Mouse (Mus musculus): ENCODE measurements around the gene Tcp11l2.

Gene Tcp11l2

DNA sequence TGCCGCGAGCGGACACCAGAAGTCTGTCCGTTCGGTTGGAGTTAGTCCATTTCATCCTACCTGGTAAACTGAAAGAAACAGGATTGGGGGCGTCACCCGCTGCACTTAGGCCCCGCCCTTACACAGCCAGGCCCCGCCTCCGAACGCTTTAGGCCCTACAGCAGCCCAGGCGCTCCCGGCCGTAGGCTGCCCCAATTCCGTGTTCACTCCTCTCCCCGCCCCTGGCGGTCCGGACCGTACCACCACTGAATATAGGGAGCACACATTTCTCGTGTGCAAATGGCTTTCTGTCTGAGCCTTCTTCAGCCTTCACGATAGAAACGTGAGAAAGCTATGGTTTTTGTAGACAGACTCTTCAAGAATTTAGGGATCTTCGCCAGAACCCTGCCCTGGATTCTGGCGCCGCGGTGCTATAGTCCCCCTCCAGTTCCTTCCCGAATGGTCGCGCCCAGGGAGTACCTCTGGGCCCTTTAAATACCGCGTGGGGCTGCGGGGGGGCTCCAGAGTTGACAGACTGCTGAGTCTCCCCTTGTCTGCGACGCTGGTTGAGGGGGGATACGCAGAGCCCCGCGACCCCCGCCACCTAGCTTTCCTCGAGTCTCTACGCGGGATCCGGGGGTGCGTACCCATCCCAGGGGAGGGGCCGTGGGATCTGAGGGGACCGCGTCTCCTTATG is at the start of gene Tcp11l2:
Gene Tcp11l2 (plus strand): TSS at position 232 of the 676 bp plus-strand sequence.
- peak; percentile 92 to 95 for DNase-seq (ENCODE audit: low spot score in 2 of 2)

DNA sequence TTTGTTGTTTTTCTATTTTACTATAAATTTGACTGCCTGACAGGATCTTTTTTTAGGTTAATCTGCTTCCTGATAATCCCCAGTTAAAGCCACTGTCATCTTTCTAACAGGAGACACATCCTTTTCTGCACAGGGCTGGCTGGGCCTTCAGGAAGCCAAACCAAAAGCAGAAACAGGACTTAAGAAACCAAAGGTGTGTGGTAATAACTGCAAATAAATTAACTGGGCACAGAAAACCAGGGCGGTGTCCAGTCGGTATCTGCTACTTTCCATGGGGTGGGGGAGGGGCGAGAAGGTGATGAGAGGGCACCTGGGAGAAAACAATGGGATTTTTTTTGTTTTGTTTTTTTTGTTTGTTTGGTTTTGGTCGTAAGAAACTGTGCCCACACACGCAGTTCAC is 49.4 kb upstream of the Tcp11l2 start:
- no peak for DNase-seq (ENCODE audit: low spot score in 2 of 2)

DNA sequence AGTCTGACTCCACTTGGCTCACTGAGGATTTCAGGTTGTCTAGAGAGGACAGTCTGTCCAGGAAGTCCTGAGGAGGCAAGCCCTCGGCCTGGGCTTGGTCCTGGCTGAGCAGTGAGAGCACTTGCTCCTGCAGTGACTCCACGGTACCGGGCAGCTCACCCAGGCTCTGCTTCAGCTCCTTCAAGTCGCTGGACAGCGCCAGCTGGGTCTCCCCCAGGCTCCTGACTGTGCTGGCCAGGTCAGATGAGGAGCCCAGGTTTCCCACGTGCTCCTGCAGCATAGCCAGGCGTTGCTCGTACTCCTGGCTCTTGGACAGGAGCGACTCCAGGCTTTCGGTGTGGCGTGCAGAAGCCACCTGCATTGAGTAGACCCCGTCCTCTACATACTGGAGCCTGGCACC is 48.8 kb upstream of the Tcp11l2 start:
- no peak for DNase-seq (ENCODE audit: low spot score in 2 of 2)

DNA sequence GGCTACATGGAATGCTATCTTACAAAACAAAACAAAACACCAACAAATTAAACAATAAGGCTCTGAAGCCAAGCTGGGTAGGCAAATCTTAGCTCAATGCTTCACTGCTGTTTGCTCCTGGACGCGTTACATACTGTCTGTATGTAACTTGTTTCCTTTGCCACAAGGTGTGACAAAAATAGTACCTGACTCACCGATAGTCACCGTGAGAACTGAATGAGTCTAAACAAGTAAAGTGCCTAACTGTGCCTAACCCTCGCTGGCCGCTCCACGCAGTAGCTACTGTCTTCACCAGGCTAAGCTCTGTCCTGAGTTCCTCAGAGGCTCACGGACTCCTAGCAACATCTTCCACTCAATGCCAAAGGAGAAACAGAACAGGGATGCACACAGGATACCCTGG is 46.0 kb upstream of the Tcp11l2 start:
- no peak for DNase-seq (ENCODE audit: low spot score in 2 of 2)

DNA sequence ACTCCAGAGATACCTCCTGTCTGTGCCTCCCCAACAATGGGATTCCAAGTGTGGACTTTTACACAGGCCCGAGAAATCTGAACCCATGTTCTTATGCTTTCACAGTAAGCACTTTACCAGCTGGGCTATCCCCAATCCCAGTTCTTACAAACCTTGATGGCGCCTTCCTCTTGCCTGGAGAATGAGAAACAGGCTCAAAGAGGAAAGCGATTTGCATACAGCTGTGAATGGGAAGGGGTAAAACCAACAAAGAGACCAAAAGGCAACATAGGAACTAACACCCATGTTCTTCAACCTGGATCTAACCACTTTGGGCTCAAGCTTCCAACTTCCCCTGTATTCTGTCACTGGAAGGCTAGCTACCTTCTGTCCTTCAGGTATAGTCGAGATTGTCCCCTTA is 44.9 kb upstream of the Tcp11l2 start:
- DNase-seq (ENCODE audit: low spot score in 2 of 2), result no peak

DNA sequence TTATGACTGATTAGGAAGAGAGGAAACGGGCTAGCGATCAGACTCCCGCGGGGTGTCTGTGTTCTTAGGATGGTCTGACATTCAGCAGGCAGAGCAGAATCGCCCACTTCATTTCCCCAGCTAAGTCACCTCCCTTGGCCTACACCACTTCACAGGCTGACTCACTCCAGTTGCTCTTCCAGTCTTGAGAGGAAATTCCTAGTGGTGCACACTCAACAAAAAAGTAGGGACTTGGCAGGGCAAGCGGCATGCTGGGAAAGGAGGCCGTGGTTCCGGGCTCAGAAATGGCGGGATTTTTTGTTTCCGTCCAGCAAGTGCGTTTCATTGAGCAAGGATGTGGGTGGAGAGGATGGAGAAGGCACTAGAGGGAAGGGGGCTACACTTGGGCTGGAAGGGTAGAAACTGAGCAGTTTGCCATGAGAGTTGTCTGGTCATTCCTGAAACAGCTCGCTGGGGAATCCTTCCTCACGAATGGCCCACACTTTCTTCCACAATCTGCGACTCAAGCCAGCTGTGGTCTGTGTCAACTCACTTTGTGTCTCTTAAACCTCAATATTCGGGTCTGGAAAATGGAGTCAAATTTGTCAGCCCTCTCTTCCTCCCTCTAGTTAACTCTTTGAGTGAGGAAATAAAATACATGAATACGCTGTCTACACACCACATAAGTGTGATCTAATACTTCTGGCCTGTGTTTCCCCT is 44.1 kb upstream of the Tcp11l2 start:
- no peak for DNase-seq (ENCODE audit: low spot score in 2 of 2)

DNA sequence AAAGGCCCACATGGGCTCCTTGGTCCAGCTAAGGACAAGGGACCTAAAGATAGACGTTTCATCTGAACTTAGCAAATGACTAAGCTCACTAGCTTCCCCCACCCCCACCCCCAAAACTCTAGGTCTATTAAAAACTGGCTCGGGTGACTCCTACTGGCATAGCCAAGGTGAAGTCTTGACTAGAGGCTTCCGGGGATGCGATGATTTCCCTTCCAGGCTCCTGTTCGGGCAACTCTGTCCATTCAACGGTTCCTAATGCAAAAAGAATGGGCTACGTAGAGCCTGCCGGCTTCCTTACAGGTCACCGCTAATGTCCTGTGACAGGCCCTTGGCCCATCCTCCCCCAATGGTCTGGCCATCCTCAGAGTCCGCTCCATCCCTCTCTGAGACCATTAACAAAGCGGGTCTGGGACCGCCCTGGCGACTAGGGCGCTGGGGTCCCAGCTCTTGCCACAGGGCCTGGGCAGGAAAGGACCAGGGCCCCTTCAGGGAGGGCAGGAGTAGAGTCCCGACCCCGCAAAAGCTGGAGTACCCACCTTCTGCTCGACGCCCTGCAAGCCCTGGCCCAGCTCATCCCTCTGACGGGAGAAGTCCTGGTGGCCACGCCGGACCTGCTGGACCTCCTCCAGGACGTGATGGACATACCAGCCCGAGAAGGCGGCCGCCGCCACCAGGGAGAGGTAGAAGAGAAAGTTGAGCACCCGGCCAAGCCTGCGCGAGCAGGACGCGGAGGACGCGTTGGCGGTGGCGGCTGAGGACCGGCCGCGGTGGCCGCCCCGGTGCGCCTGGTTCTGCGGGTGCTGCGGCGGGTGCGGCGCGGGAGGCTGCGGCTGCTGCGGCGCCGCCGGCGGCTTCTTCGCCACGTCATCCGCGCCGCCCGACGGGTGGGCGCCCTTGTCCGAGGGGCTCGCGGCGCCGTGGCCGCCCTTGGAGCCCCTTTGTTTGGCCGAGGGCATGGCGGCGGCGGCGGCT is 43.2 kb upstream of the Tcp11l2 start:
- DNase-seq (ENCODE audit: low spot score in 2 of 2), result peak; percentile 14 to 16

DNA sequence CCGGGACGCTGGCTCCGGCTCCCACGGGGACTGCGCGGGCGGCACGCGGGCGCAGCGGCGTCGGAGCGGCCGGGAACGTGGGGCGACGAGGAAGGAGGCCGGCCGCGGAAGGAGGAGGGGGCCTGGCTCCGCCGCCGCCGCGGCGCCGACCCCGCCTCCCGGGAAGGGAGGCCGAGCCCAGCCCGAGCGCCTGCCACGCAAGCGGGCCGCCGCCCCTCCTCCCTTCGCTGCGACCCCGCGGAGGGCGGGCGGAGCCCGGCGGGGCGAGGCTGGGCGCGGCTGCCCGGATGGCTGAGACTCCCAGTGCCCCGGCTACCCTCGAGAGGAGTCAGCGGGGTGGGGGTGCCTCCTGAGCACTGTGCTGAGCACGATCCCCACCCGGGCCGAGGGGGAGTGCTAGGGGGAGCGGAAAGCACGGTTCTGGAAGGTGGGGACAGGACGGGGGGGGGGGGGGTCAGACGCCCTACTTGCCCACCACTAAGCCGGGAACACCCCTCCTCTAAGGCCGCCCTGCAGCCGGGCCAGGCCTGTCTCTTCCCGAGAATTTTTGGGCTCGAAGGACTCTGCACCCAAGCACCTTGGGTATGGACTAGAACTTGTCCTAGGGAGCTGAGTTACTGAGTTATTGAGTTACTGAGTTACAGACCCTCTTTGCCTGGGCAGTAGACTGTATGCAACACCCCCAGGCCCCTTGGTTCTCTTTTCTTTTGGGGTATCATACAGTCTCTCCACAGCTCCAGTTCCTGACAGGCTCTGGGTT is 42.3 kb upstream of the Tcp11l2 start, which contains the start of gene Ckap4:
Gene Ckap4 (minus strand): TSS at position 151 of the 760 bp plus-strand sequence.
- DNase-seq (ENCODE audit: low spot score in 2 of 2), result peak; percentile 51 to 63

DNA sequence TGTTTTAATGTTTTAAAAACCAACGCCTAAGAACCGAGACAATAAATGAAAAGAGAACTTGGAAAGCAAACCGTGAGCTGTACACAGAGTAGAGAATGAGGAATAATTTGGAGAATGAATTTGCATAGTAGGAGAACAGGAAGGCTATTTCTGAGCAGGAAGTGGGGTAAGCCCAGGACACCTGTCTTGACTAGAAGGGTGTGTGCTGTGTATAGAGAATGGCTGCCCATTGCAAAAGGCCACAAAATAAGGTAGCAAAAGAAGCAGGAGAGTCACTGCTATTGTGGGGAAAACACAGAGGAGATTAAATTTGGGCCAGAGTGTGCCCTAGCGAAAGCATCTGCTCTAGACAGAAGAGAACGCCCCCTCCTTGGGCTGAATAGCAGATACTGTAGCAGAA is 41.0 kb upstream of the Tcp11l2 start:
- DNase-seq (ENCODE audit: low spot score in 2 of 2), result no peak

DNA sequence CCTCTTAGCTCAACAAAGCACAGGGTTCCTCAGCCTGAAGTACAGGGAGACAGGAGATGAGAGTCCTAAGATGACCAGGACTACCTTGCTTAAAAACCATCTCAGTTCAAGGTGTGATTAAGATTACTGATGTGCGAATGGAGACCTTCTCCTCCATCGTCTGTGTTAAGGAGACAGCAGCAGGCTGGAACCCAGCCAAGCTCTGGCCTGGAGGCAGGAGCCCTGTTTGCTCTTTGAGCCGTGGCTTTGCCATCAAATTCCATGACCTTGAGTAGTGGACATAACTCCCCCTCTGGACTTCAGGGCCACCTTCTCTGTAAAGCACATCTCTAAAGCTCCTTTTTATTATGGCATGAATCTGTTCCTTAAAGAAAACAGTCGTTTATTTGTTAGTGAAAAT is 40.6 kb upstream of the Tcp11l2 start:
- no peak for DNase-seq (ENCODE audit: low spot score in 2 of 2)

DNA sequence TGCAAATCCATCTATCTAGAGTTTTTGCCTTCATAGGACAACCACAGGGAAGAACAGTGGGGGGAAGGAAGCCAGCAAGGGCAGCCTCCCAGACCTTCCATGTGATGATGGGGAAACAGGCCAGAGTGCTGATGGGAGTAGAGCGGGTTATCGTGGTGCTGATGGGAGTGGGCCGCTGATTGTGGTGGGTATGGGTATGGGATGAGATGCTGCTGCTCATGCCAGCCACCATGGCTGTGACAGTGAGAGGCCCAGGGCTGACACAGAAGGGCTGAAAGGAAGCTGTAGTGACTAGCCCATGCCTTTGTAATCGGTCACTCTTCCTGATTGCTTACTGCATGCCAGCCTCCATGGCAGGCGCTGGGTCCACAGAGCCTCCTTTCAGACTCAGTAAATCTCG is 36.8 kb upstream of the Tcp11l2 start:
- DNase-seq (ENCODE audit: low spot score in 2 of 2), result no peak

DNA sequence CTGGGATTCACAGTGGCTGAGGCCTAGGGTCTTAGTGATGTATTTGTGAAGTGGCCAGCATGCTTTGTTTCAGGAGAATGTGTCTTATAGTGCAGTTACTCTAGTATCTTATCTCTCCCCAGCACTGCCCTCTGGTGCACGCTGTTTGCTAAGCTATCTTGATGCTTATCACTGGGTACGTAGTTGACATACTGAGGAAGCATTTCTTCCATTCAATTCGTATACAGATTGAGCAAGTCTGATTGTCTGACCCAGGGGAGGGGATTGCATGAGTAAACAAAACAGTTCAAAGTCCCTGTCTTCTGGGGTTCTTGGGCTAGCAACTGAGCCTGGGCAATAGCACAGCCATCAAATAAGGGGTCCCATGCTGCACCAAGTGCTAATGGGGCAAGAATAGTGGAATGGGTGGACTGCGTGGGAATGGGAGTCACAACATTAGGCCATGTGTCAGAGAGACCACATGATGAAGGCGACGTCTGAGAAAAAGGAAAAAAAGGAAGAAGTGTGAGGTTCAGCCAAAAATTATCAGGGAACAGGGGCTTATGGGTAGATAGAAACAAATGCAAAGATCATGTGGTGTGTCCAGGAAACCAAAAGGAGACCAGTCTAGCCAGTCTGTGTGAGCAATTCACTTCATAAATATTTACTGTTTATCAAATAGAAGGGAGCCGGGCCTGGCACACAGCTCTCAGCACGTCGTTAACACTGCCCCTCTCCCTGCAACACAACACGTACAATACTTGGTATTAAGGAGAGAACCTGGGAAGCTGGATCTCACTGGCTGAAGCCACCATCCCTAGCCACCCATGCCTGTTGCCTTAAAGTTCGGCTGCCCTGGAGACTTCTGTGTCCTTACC is 33.4 kb upstream of the Tcp11l2 start:
- no peak for DNase-seq (ENCODE audit: low spot score in 2 of 2)

DNA sequence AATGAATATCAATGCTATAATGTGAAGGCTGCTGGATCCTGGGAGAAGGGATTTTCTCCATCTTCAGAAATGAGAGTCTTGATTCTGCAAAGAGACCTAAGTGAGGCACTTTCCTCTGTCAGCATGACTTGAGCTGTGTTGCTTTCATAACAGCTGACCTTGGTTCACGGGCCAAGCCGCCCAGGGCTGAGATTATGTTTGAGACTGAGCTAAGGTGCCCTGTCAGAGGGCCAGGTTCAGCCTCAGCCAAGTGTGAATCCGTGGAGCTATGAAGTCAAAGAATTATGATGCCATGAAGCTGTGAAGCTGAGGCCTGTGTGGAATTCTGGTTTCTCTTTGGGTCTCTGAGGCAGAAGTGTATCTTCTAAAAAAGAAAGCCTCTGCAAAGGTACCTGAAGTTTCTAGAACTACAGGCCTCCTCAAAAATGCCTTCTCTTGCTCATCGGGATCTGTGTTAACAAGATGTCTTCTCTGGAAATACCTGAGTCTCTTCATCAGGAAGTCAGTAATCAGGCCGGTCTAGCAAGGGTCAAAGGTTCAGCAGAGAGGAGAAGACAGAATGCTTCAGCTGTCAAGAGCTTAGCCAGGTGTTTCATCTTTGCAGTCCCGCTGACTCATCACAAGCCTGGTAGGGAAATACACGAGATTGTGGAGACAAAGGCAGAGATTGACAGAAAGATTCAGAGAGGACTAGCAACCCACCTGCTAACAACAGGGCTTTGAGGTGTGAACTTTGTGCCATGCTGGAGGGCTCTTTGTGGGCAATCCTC is 31.4 kb upstream of the Tcp11l2 start:
- no peak for DNase-seq (ENCODE audit: low spot score in 2 of 2)

DNA sequence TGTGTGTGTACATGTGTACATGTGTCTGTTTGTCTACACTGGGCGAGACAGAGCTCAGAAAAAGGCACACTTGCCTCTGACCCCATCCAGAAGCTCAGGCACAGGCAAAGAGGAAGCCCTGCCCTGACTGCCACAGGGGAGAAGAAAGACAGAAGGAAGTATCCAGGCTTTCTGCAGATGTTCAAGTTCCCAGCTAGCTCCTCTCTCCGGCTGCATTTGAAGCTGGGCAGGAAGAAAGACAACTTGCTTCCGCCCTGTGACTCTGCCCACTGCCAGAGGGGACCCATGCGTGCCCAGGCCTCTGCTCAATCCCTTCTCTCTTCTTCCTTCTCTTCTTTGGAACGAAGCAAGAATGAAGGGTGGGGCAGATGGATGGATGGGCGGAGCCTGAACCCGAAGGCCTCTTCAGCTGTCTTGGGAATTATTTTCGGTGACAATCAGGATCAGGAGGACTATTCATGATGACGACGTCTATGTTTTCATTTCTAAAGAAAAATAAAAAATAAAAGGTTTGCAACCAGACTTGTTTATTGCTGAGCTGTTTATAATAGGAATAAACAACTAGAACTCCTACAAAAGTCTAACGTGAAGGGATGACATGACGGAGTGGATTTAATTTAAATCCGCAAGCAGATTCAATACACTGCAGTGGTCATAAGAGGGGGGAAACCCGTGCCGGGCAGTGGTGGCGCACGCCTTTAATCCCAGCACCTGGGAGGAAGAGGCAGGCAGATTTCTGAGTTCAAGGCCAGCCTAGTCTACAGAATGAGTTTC is 27.1 kb upstream of the Tcp11l2 start:
- DNase-seq (ENCODE audit: low spot score in 2 of 2), result peak in 1 of 2 experiments; percentile 23

DNA sequence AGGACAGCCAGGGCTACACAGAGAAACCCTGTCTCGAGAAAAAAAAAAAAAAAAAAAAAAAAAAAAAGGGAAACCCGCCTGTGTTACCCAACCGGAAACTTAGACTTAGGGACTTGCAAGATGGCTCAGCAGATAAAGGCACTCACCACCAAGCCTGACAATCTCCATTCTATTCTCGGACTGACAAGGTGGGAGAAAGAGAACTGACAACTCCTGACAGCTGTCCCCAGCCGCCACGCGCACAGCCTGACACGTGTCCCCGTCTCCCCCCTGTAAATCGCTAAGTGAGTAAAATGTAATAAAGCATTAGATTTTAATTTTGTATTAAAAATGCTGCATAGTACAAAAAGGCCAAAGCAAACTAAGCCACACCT is 26.5 kb upstream of the Tcp11l2 start:
- no peak for DNase-seq (ENCODE audit: low spot score in 2 of 2)

DNA sequence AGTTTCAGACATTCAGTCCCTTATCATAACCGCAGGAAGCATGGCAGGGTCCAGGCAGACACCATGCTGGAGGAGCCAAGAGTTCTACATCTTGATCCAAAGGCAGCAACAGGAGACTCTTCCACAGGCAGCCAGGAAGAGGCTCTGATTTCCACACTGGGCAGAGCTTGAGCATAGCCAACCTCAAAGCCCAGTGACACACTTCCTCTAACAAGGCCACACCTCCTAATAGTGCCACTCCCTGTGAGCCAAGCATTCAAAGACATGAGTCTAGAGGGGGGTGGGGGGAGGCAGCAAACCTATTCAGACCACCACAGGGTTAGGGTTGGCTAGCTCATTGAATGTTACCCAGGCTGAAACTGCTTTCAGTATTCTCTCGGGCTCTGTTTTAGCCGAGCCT is 24.6 kb upstream of the Tcp11l2 start:
- no peak for DNase-seq (ENCODE audit: low spot score in 2 of 2)

DNA sequence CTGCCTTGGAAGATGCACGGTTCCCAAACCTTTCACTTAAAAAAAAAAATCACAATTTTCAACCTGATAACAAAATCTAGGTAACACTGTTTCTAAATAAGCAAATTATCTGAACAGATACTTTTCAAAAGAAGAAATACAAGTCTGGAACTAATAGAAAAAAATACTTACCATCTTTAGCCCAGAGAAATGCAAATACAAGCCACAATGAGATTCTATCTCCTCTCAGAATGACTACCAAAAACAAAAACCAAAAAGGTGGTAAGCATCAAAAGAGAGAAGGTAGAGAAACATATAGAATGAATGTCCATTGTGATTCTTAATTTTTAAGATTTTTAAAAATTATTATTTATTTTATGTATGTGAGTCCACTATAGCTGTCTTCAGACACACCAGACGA is 23.9 kb upstream of the Tcp11l2 start:
- no peak for DNase-seq (ENCODE audit: low spot score in 2 of 2)

DNA sequence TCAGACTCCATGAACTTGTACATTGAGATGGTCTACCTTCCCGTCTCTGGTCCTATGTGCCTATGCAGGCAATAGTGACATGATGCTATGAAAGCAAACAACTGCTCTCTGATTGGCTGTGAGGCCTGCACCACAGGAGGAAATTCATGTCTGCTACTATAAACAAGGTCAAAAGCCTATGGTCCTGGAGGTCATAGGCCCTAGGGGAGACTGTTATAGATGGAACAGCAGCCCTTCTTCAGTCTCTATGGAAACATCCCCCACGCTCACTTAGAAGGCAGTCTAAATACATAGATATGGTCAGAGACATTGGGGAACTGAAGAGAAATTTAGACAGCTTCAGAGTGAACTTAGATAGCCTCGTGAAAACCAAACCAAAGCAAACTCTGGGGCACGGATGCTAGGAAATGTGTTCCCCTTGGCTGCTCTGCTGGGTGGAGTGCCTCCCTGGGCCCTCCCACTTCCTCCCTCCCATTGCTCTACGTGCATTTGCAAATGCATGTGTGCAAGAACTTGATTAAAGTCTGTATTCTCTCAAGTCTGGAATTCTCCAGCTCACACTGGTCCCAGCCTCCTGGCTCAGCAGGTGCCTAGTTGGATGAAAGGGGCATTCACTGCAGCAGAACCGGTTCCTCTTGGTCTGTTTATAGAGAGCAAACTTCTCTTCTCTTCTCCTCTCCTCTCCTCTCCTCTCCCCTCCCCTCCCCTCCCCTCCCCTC is 22.0 kb upstream of the Tcp11l2 start:
- peak; percentile 69 to 71 for DNase-seq (ENCODE audit: low spot score in 2 of 2)
